Mouse (Mus musculus): ENCODE measurements around the gene Arntl.

DNA sequence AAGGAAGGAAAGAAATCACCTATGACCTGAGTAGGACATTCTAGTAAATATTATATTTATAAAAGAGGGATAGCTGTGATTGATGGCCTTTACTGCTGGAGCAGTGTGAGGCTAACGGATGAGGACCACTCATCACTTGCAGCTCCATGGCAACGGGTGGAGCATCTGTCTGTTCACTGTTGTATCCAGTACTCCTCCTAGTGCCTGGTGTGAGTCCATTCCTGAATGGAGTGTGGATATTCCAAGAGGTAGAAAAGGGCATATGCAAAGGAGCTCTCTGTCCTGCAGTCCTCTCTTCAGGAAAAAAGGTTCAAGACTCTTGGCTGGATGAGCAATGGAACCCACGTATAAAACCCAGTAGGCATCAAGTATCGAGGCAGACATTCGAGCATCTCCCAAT, 15.6 kb downstream of the Arntl start:
- TF ChIP-seq CTCF (IDR thresholded peaks at IDR 0.05; ENCODE audit: control insufficient read depth, insufficient read depth, insufficient read length) (no peak), MAX (IDR thresholded peaks at IDR 0.05) (no peak)

Data from C2C12 (cell line).